Mouse (Mus musculus): ENCODE measurements at regions not wholly inside any gene's neighbourhood (a gene's known extent, or its start where the extent isn't known, plus 50 kb on each side); places are given as distances from the start of the nearest gene placed in this dataset.

DNA sequence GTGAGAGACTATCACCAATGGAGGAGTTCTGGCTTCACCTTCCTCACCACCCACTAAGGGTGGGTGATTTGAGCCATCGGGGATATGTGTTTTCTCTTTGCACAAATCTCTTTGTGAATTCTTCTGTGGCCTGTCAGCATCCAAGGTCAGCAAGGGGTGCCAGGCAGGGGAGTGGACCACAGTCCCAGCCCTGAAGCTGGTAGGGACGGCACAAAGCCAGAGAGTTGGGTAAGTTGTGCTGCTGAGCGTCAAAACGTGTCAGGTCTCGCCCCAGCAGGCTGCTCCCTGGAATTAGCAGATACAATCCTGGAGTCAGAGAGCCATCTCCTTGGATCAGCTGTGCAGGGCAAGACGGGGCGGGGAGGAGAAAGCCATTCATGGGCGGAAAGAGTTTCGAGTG, 101.2 kb upstream of the Zmiz1 start:
- no peak for TF ChIP-seq CTCF (IDR thresholded peaks at IDR 0.05; ENCODE audit: borderline replicate concordance, extremely low read depth, insufficient read depth, insufficient read length)
- TF ChIP-seq POLR2A (IDR thresholded peaks at IDR 0.05; ENCODE audit: borderline replicate concordance, extremely low read depth, insufficient read depth, insufficient read length, poor library complexity, severe bottlenecking): no peak

All from brain, embryonic 14.5 days (tissue).